Mouse (Mus musculus): Measurements from ENCODE around the gene Naxd. TPM values are rescaled to one million over a fixed set of nuclear protein-coding genes. Genes with fewer than 3 reads are reported as not detected.

The Naxd gene
- polyA plus RNA-seq, 1 experiment, result 62.2 TPM

DNA sequence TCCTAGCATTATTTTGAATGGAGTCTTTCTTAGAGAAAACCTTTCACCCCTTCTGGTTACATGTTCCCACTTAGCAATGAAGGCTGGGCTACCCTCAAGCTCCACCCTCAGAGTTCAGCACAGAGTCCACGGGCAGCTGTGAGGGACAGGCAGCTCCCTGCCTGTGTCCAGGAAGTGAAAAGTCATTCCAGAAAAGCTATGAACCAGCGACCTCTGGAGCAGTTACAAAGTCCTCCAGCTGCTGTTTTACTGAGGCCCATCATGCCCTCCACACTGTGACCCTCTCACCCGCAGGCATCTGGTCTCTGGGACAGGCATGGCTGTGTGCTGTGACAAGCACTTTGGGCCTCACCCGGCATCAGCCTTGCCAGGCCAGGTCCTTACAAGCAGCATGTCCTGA lies 24.2 kb upstream of the Naxd start:
- Histone ChIP-seq H3K4me1 (ENCODE audit: control insufficient read depth, insufficient read depth, low read length) (peaks cover 14% of the 10 kb centered on the region), H3K4me3 (ENCODE audit: control insufficient read depth, low read depth, low read length) (no peak overlapping the region), H3K27ac (ENCODE audit: control insufficient read depth, insufficient read depth, low read depth, low read length) (no peak overlapping the region), H3K36me3 (ENCODE audit: control insufficient read depth, insufficient read depth, low read length) (no peaks in the 10 kb centered on the region), H3K27me3 (ENCODE audit: control insufficient read depth, insufficient read depth, low read length) (no peaks in the 10 kb centered on the region)
- no peak for TF ChIP-seq CTCF (IDR thresholded peaks at IDR 0.05; ENCODE audit: control insufficient read depth, insufficient read depth, insufficient replicate concordance, low read depth, low read length)
- TF ChIP-seq POLR2A (IDR thresholded peaks at IDR 0.05; ENCODE audit: control insufficient read depth, low read depth, low read length), result no peak

DNA sequence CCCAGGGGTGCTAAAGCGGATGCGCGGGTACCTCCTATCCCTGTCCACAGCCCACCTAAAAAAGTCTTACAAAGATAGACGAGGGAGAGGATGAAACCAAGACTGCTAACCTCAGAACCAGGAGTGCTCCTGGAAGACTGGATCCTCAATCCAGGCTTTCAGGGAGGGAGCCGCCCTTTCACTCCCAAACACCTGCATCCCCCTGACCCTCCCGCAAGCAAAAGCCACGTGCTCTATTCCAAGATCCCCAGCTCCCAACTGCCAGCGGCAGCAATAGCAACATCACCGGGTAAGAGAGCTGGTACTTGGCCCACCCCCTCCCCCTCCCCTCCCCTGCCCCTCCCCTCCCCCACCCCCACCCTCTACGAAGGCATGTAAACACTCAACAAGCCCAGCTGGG lies 21.9 kb upstream of the Naxd start:
- TF ChIP-seq POLR2A (IDR thresholded peaks at IDR 0.05; ENCODE audit: control insufficient read depth, low read depth, low read length), result no peak
- no peak for TF ChIP-seq CTCF (IDR thresholded peaks at IDR 0.05; ENCODE audit: control insufficient read depth, insufficient read depth, insufficient replicate concordance, low read depth, low read length)
- Histone ChIP-seq H3K4me3 (ENCODE audit: control insufficient read depth, low read depth, low read length) (no peak overlapping the region), H3K36me3 (ENCODE audit: control insufficient read depth, insufficient read depth, low read length) (no peaks in the 10 kb centered on the region), H3K27me3 (ENCODE audit: control insufficient read depth, insufficient read depth, low read length) (no peaks in the 10 kb centered on the region), H3K4me1 (ENCODE audit: control insufficient read depth, insufficient read depth, low read length) (peaks cover 29% of the 10 kb centered on the region), H3K27ac (ENCODE audit: control insufficient read depth, insufficient read depth, low read depth, low read length) (no peak overlapping the region)

DNA sequence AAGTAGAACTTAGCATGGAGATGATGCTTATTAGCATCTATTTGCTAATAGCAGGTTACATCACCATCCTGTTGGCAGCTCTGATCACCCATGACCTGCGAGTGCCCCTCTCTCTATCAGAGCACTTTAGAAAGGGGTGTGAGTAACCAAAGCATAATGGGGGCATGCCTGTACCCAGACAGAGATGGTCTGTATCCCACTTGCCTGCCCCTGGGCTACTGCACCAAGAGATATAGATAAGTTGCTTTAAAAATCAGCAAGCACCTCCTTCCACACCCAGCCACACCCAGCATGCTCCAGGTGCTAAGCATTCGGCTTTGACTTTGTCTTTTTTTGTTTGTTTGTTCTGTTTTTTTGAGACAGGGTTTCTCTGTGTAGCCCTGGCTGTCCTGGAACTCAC lies 21.4 kb upstream of the Naxd start:
- Histone ChIP-seq H3K4me3 (ENCODE audit: control insufficient read depth, low read depth, low read length) (no peak overlapping the region), H3K27me3 (ENCODE audit: control insufficient read depth, insufficient read depth, low read length) (no peaks in the 10 kb centered on the region), H3K36me3 (ENCODE audit: control insufficient read depth, insufficient read depth, low read length) (no peaks in the 10 kb centered on the region), H3K4me1 (ENCODE audit: control insufficient read depth, insufficient read depth, low read length) (peaks cover 32% of the 10 kb centered on the region), H3K27ac (ENCODE audit: control insufficient read depth, insufficient read depth, low read depth, low read length) (no peak overlapping the region)
- TF ChIP-seq CTCF (IDR thresholded peaks at IDR 0.05; ENCODE audit: control insufficient read depth, insufficient read depth, insufficient replicate concordance, low read depth, low read length) (no peak), POLR2A (IDR thresholded peaks at IDR 0.05; ENCODE audit: control insufficient read depth, low read depth, low read length) (no peak)

- TF ChIP-seq POLR2A (IDR thresholded peaks at IDR 0.05; ENCODE audit: control insufficient read depth, low read depth, low read length) (peak; percentile 22; the same call in 1 of the 2 replicates), CTCF (IDR thresholded peaks at IDR 0.05; ENCODE audit: control insufficient read depth, insufficient read depth, insufficient replicate concordance, low read depth, low read length) (no peak)
- Histone ChIP-seq H3K27ac (ENCODE audit: control insufficient read depth, insufficient read depth, low read depth, low read length) (peak overlapping the region; percentile 72), H3K4me1 (ENCODE audit: control insufficient read depth, insufficient read depth, low read length) (peaks cover 34% of the 10 kb centered on the region), H3K36me3 (ENCODE audit: control insufficient read depth, insufficient read depth, low read length) (no peaks in the 10 kb centered on the region), H3K4me3 (ENCODE audit: control insufficient read depth, low read depth, low read length) (peak overlapping the region; percentile 71), H3K27me3 (ENCODE audit: control insufficient read depth, insufficient read depth, low read length) (no peaks in the 10 kb centered on the region)
Measured at GRCm38 (mm10) chr8:11476338-11477177, 20.7 kb upstream of the Naxd start.

- TF ChIP-seq POLR2A (IDR thresholded peaks at IDR 0.05; ENCODE audit: control insufficient read depth, low read depth, low read length) (no peak), CTCF (IDR thresholded peaks at IDR 0.05; ENCODE audit: control insufficient read depth, insufficient read depth, insufficient replicate concordance, low read depth, low read length) (no peak)
- H3K27ac ChIP-seq (ENCODE audit: control insufficient read depth, insufficient read depth, low read depth, low read length), result peak overlapping the region; percentile 72
- peak overlapping the region; percentile 71 for H3K4me3 ChIP-seq (ENCODE audit: control insufficient read depth, low read depth, low read length)
- H3K4me1 ChIP-seq (ENCODE audit: control insufficient read depth, insufficient read depth, low read length), result peaks cover 35% of the 10 kb centered on the region
- H3K36me3 ChIP-seq (ENCODE audit: control insufficient read depth, insufficient read depth, low read length), result no peaks in the 10 kb centered on the region
- no peaks in the 10 kb centered on the region for H3K27me3 ChIP-seq (ENCODE audit: control insufficient read depth, insufficient read depth, low read length)
Measured at GRCm38 (mm10) chr8:11477178-11477553, 20.1 kb upstream of the Naxd start.

GRCm38 (mm10) chr8:11477811-11478761 lies 19.2 kb upstream of the Naxd start, which contains the start of gene Rab20:
Gene Rab20 (minus strand): TSS chr8:11478710.
- H3K27ac ChIP-seq (ENCODE audit: control insufficient read depth, insufficient read depth, low read depth, low read length), result peak within 1 kb of the TSS; percentile 77
- no peaks in the 10 kb centered on the region for H3K36me3 ChIP-seq (ENCODE audit: control insufficient read depth, insufficient read depth, low read length)
- peak within 1 kb of the TSS; percentile 93 for H3K4me3 ChIP-seq (ENCODE audit: control insufficient read depth, low read depth, low read length)
- peaks cover 36% of the 10 kb centered on the region for H3K4me1 ChIP-seq (ENCODE audit: control insufficient read depth, insufficient read depth, low read length)
- H3K27me3 ChIP-seq (ENCODE audit: control insufficient read depth, insufficient read depth, low read length), result no peaks in the 10 kb centered on the region
- TF ChIP-seq POLR2A (IDR thresholded peaks at IDR 0.05; ENCODE audit: control insufficient read depth, low read depth, low read length) (peak; percentile 61), CTCF (IDR thresholded peaks at IDR 0.05; ENCODE audit: control insufficient read depth, insufficient read depth, insufficient replicate concordance, low read depth, low read length) (no peak)

Data from testis, adult 2 months (tissue).